Mouse (Mus musculus) layer of hippocampus, postnatal 10 days (tissue): Measurements from ENCODE around the gene Gm26938. TPM values are rescaled to one million over a fixed set of nuclear protein-coding genes. Genes with fewer than 3 reads are reported as not detected.

ENCODE experiments used
- DNase-seq, 2 experiments: peaks; one replicate each; pipeline ENCODE4 v3.0.0; 2021; ENCODE audit warnings: low spot score in 2 of 2
- total RNA-seq, 2 experiments: library from RNA; stranded (reverse); gene quantifications; 2 replicates each; pipeline ENCODE4 v1.2.3; 2021

The Gm26938 gene
- total RNA-seq, 2 experiments from 2014 or later, result not detected

DNA sequence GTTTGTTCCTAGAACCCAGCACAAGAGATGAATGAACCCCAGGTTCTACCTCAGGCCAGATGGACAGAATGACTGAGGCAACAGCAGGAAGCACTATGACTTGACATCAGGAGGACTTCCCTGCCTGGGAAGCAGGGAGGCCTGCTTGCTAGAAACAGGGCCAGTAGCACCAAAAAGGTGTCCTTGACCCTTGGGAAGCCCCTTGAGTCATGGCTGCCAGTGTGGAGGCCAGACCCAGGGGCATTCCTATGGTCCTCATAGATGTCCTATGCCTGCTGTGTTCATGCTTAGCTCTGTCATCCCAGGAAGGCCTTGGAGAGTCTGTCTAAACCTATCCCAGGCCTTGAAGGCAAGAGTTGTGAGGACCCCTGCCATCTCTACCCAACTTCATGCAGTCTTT lies 9.8 kb downstream of the Gm26938 start:
- no peak for DNase-seq

DNA sequence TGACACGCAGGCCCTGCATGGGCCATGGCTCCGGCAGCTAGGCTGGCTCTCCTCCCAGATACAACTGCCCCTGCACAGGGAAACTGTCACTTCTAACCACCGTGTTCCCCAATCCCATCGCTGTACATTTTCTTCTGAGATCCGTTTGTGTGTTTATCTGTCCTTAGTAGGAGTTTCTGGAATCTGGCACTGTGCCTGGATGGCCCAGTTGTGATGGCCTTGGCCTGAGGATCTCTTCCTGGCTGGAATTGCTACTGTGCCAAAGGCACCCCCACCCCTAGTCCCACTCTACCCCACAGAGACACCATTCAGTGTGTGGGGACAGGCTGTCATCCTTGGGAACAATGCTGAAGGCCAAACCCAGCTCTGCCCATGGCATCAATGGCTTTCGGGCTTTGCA lies 10.2 kb downstream of the Gm26938 start:
- DNase-seq, result no peak

DNA sequence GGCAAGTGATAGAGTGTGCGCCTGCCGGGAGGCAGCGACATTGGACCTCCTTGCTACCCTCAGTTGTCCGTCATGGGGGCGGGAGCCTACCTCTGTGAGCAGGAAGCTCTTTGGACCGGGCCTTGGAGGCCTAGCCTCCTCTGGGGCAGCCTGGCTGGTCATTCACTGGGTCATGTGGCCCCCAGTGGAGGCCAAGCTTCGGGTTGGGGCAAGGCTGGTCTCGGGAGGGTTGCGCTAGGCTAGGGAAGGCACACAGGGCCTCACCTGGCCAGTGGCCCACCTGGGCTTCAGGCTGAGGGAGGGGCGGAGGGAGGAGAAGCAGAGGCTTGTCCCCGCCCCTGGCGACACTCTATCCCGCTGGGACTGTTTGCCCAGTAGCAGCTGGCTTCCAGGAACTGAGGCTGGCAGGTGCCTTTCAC lies 12.2 kb downstream of the Gm26938 start:
- DNase-seq, result no peak

DNA sequence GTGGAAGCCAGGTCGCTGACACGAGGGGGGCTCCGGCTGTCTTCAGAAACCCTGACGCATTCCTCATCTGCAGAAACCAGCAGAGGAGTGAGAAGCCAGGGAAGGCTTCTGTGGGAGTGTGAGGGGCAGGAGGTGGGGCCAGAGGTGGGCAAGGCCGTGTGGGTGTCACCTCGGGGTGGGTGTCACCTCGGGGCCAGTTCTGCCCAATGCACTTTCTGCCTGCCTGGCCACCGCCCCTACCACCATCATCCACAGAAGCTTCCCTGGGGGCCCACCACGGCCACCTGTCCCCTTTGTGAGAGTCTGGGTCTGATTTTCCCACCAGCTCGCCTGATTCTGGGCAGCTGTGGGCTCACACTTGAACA lies 13.1 kb downstream of the Gm26938 start:
- no peak for DNase-seq

DNA sequence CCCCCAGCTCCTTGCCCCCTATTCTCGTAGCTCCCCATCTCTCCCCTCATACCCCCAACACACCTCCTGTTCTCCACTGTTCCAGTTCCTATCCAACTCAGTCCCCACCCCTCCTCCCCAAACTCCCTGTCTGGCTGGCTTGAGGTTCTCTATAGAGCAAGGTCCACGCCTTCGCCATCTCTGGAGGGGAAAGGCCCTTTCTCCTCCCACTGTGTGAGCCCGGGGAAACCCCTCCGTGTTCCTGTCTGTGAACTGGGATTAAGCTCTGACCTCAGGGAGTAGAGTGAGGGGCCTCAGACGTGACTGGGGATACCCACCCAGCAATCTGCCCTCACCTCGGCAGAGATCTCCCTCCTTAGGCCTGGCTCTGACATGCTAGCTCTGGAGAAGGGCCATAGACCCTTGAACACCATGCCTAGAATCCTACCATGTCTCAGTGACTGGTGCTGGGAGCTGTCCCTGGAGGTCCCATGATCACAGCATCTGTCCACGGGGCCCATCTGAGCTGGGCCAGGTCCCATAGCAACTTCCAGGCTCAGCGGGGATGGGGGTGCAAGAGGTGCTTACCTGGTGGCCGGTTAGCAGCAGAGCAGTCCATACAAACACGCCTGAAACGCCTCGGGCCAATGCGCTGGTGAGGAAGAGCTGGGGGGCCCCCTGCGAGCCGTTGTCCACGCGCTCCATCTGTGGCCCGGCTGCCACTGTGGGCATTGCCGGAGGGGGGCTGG lies 13.6 kb downstream of the Gm26938 start:
- DNase-seq, result no peak

DNA sequence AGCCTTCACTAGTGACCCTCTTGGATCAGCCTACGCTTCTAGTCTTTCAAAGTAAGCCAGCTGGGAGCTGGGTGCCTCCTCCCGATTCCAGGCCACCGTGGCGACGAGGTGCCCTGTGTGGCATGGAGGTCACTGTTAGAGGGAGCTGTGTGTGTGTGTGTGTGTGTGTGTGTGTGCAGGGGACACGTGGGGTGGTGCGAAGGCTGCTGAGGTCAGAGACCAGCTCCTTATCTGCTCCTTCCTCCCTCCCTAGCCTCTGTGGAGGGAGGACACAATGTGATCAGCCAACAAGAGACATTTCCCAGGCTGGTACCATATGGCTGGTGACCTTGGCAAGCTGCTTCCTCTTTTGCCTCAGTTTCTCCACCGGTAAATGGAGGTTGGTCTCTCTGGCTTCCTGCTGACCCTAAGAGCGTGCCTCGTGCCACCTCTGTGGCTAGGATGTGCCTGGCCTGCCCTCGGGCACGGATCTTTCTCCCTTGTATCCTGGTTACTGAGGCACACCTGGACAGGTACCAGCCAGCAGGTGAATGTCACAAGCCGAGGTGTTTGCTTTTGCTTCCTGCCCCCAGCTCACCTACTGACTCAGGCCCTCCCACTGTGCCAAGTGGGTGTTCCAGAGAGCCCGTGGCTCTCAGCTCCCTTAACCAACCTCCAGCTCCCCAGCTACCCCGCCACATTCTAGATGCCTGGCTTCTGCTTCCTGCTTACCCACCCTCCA lies 14.4 kb downstream of the Gm26938 start:
- no peak for DNase-seq

DNA sequence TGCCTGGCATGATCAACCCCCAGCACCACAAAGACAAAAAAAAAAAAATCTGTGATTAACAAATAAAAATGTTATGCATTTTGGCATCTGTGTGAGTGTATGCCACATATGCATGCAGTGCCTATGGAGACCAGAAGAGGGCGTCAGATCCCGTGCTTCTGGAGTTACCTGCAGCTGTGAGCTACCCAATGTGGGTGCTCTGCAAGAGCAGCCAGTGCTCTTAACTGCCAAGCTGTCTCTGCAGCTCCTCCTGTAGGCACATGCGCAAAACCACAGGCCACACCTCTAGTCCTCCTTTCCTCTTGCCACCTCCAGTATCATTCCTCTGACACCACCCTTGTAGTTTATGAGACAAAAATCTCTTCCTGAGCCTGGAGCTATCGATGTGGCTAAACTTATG lies 16.8 kb downstream of the Gm26938 start:
- DNase-seq, result no peak

DNA sequence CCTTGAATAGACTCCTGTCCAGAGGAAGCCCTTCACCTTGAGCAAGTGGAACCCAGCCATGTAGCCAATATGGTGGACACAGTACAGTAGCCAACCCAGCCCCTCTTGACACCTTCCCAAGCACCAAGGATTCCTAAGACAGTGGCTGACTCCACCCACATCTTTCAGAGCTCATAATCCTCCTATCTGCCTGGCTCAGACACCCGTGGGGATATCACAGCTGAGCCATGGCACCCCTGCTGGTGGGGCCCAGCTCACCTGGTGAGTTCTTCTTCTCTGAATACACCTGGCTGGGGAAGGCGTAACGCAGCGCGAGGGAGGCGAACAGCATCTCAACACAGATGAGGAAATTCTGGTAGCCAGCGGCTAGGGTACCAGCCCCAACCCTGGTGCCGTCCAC lies 20.3 kb downstream of the Gm26938 start:
- DNase-seq, result no peak

DNA sequence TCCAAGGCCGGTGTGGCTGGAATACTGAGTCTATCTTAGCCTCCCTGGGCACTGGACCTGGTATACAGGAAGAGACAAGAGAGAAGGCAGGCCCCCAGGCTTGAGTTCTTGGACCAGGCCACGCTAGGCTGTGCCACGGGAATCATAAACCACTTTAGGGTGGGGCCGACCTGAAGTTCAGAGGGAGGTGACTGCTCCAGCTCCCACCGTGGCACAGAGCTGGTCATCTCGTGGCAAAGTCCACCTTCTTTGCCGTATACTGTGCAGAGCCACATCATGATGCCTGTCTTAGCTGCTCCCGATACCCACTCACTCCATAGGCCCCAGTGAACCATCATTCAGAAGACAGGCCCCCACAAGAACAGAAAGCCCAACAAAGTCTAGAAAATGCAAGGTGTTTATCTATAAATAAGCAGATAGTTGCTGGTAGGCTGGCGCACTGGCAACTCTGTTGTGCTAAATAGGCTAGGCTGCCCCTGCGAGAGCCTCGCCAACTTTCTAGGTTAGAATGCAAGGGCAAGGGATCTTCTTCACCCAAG lies 21.6 kb downstream of the Gm26938 start:
- DNase-seq, result no peak

DNA sequence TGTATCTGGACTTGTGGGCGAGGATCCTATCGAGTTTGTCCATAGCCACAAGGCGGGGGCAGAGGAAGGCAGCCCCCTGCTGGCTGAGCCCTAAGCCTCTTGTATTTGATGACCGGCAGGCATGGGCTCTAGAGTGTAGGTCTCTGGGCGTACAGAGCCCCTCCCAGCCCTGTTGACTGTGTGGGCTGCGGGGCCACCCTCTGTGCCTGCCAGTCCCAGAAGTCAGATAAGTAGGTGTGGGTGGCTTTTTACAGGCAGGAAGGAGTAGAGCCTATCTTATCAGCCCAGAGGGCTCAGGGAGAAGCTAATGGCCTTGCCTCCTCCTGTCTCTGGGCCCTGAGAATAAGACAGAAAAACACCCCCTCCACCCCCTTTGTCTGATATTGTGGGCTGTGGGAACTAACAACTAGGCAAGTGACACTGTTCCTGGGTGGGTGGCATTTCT lies 22.1 kb downstream of the Gm26938 start:
- no peak for DNase-seq

DNA sequence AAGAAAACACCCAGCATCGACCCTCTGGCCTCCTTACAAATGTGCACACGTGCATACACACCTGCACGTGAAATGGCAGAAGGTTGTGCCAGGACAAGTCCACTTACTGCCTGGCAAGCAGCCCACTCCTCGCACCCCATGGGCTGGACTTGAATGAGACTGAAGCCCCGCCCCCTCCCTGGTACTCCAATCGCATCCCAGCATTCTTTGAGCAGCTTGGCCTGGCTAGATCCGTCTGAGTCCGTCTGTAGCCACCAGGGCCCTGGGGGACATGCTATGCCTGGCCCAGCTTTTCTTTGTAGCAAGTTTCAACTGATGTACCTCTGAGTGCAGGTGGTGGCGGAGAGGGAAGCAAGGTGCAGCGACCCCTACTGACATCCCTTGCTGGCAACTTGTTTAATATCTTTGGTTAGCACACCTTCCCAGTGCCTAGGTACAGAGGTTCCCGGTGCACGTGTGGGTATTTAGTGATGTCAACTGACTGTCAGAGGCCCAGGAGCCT lies 22.6 kb downstream of the Gm26938 start:
- DNase-seq, result no peak

DNA sequence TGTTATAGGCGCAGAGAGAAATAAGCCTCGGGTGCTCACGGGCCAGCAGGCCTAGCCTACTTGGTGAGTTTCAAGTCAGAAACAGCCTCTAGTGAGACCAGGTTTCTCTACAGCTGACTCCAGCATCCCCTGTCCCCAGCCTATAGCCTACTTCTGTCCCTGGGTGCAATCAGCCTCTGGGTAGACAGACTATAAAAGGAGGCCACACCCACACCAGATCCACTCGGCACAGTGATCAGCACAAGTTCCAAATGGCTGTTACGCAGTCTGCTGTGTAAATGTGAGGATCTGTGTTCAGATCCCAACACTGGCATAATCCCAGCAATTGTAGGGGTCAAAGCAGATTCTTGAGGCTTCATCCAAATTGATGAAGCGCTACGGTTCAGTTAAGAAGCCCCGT lies 23.0 kb downstream of the Gm26938 start:
- no peak for DNase-seq

DNA sequence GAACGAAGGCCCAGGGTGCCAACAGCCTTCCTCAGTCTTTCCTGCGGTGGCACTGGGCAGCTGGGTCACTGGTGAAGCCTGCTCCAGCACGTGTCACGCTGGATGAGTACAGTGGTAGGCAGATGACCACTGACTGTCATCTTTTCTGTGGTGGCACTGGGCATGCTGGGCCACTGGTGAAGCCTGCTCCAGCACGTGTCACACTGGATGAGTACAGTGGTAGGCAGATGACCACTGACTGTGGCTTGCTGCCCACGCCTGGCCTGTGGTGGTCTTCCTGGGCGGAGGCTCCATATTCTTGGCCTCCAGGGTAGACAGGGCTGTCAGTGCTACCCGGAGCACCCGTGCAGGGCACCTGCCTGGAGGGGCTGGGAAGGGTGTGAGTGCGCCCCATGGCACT lies 24.3 kb downstream of the Gm26938 start:
- no peak for DNase-seq

DNA sequence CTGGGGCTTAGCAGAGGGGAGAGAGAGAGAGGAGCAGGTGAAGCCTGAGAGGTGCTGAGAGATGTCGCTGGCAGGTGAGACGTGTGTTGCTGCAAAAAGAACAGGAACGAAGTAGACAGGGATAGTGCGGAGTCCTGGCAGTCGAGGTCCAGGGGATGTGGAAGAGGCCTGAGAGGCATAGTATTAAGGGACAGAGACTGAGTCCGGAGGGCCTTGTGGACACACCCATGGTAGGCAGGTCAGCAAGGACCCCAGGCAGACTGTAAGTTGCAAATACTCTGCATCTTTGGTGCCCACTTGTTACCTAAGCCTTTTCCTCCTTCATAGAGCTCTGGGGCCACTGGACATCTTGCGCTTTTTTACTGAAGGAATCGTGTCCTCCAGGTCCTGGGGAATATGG lies 25.0 kb downstream of the Gm26938 start:
- DNase-seq, result no peak

DNA sequence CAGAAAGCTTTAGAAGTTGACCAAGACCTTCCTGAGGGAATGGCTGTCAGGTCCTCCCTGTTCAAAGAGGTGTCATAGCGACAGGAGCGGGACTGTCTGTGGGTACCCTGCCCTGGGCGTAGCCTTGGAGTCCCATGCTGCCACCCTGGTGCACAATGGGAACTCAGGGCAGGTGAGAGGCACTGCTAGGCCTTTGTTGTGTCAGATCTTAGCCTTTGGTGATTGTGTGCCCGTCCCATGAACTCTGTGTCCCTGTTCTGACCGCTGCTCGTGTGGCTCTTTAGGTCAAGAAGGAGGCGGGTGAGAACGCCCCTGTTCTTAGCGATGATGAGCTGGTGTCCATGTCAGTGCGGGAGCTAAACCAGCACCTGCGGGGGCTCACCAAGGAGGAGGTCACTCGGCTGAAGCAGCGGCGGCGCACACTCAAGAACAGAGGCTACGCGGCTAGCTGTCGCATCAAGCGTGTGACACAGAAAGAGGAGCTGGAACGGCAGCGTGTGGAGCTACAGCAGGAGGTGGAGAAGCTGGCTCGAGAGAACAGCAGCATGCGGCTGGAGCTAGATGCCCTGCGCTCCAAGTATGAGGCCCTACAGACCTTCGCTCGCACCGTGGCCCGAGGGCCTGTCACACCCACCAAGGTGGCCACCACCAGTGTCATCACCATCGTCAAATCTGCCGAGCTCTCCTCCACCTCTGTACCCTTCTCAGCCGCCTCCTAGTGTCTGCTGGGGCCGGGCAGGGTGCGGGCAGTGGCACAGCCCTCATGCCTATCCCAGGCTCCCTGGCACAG lies 26.2 kb downstream of the Gm26938 start:
- DNase-seq, result no peak

DNA sequence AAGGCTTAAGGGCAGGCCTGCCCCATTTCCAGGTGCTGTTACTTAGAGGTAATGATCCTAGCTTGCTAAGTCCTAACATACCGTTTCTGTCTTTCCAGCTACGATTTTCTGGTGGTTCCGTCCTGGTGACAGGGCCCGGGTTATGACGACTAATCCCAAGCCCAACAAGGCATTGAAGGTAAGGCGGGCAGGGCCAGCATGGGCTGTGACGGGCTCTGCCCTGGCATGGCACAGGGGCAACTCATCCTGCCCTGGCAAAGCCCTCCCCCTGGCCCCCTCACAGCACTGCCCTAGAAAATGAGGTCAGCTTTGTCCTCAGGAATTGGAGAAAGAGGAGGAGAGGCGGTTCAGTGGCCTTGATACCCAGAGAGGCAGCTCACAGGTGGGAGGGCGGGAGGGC lies 27.2 kb downstream of the Gm26938 start:
- no peak for DNase-seq

DNA sequence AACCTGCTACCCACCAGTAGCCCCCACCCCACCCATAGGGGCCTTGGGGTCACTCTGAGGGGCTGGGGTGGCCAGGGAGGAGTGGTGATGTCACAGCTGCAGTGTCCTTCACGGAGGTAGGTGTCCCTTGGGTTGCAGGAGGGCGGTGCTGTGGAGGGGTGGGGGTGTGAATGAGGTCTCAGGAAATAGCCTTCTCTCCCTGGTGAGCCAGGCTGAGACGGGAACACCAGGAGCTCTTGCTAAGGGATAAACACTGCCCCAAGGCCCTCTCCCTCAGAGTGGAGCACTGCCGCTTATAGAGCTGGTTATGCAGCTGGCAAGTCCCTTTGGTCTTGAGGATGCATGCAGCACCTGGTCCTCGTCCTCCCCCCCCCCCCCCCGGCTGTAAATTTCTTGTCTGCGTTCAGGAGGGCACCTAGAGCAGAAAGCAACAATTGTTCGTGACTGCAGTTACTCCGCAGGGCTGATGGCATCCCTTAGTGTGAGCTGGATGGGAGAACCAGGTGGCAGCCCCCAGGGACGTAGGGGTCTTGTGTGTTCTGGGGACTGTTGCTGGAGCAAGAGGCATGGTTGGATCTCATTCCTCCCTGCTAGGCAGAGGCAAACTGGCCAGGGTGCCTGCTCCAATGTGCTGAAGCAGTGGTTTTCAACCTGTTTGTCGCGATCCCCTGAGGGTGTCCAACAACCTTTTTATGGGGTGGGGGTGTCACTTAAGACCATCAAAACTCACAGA lies 27.9 kb downstream of the Gm26938 start:
- no peak for DNase-seq

DNA sequence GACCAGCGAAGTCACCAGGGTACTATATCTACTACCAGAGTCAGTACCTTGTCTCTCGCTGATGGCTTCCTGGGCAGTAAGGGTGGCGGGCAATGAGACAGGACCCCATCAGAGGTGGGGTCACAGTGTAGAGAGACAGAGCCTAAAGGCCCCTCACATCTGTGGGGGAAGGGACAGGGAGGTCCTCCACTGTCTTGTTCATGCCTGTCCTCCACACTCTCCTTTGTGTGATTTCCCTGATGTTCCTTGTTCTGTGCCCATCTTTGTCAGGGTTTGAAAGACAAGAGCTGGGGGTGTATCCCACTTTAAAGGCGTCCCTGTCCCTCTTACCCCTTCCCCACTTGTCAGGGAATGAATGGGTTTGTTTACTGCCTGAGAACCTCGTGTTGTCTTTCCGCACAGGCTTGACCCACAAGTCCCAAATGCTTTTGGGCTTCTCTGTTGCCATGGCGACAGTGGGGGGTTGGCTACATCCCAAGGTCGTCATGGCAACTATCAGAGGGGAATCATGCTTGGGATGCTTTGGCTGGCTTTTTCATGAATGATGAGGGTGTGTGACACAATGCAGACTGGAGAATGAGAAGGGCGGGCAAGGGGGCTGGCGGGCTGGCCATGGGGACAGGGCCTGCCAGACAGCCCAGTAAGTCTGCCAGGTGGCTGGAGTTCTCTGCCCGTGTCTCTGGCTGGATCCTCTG lies 28.6 kb downstream of the Gm26938 start:
- peak; percentile 86 to 92 for DNase-seq

DNA sequence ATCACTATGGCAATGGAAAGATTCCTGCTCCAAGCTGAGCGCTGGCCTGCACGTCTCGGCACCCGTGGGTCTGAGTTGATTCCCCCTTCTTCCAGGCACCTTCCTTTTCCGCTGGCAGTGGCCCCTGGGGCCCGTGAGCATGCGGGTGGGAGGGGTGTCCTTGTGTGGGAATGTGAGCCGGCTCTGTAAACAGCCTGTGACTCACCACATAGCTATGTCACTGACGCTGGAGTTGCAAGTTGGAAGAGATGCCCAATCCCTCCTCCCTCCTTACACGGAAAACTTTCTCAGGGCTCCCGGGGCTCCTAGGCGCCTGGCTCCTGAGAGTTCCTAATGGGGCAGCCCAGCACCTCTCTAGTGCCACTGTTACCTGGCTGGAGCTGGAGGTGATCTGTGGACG lies 29.3 kb downstream of the Gm26938 start:
- DNase-seq, result peak; percentile 42 to 50

DNA sequence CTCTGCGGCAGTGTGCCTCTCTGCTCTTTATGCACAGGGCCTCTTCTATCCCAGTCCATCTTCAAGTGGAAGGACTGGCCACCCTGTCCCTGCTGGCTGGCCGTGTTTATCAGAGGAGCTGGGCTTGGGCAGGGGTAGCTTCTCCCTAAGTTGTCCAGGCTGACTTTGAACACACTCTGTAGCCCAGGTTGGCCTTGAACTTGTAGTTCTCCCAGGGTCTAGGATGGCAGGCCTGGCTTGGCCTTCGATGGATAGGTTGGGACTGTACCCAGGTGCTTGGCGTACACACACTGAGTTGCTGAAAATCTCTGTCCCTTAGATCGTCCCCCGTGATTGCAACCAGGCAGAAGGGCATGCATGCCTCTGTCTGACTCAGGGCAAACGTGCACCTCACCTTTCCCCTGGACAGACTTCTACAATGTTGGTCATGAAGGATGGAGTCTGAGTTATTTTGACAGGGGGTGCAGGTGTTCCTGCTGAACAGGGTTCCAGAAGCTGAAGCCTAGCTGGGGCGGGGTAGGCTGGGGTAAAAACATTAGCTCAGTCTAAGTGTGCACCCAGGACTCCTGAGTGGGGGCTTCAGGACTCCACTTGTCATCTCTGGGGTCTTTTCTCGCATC lies 30.1 kb downstream of the Gm26938 start:
- no peak for DNase-seq
